Mouse (Mus musculus) thymus, adult 2 months (tissue): ENCODE results near the gene Mrps21. TPM values are rescaled to one million over a fixed set of nuclear protein-coding genes. Genes with fewer than 3 reads are reported as not detected.

Experiments used
- DNase-seq: peaks from one replicate; pipeline ENCODE4 v3.0.0; 2021
- H3K27ac ChIP-seq: fragments of 200-500 bp; 2 replicates; pipeline ENCODE4 v1.5.1; 2012; ENCODE audit warnings: low read length, control low read depth; ENCODE audit not compliant: control insufficient read depth, insufficient read depth
- H3K27me3 ChIP-seq: fragments of 200-500 bp; 2 replicates; pipeline ENCODE4 v1.6.1; 2012; ENCODE audit warnings: mild to moderate bottlenecking, low read length, moderate library complexity, mixed read lengths; ENCODE audit not compliant: control insufficient read depth, insufficient read depth
- H3K36me3 ChIP-seq: fragments of 200-500 bp; 2 replicates; pipeline ENCODE4 v1.6.1; 2012; ENCODE audit warnings: mild to moderate bottlenecking, low read length, moderate library complexity; ENCODE audit not compliant: control insufficient read depth, insufficient read depth
- H3K4me1 ChIP-seq: fragments of 200-500 bp; replicated peaks from 2 replicates; pipeline ENCODE4 v1.6.1; 2012; ENCODE audit warnings: low read length; ENCODE audit not compliant: control insufficient read depth, insufficient read depth
- H3K4me3 ChIP-seq: fragments of 200-500 bp; 2 replicates; pipeline ENCODE4 v1.5.1; 2012; ENCODE audit warnings: mild to moderate bottlenecking, low read length, control low read depth, moderate library complexity; ENCODE audit not compliant: control insufficient read depth, insufficient read depth
- CTCF ChIP-seq: fragments of 200-500 bp; IDR thresholded peaks from 2 replicates; pipeline ENCODE4 v1.5.1; 2012; ENCODE audit warnings: mild to moderate bottlenecking, control low read depth, low read length, moderate library complexity, borderline replicate concordance; ENCODE audit not compliant: control insufficient read depth, poor library complexity, insufficient read depth; ENCODE audit errors: extremely low read depth
- POLR2A ChIP-seq: fragments of 200-500 bp; IDR thresholded peaks from 2 replicates; pipeline ENCODE4 v1.6.1; 2012; ENCODE audit warnings: mild to moderate bottlenecking, low read length, control low read depth, moderate library complexity; ENCODE audit not compliant: control insufficient read depth, poor library complexity, insufficient read depth; ENCODE audit errors: extremely low read depth
- WGBS: fragments of 180-500 bp; shearing (Covaris S2); methylation state at CpG from one replicate; pipeline ENCODE4 v1.1.7; 2018; 5-methylcytosine and 5-hydroxymethylcytosine counted together
- polyA plus RNA-seq: library from polyadenylated mRNA; depleted of rRNA; stranded (reverse); fragments of >200 nt; gene quantifications from 2 replicates; pipeline ENCODE4 v1.2.3, GENCODE M21; 2012

Gene Mrps21
- polyA plus RNA-seq, 1 experiment = 60.5 TPM

DNA sequence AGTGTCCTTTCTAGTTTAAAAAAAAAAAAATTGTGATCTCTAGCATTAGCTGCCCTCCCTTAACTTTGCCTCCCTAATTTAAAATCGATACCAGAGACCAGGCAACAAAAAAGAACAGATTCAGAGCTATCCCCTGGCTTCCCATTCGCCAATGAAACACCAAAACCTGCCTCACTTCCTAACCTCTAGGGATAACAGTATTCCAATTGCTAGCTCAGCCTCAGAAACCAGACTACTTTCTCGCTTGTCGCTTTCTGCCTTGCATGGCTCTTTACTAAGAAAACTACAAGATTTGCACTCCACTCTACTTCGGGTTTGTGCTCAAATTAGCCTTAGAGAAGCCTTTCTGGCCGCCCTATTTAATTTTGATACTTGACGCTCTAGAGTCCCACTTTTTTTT, 15.2 kb downstream of the Mrps21 start:
- 43% methylated on average over 7 of the region's 7 CpGs for WGBS
- peaks cover 15% of the 10 kb centered on the region for H3K36me3 ChIP-seq
- H3K4me3 ChIP-seq = peak overlapping the region; percentile 65
- TF ChIP-seq POLR2A = no peak
- no peak for TF ChIP-seq CTCF
- H3K27me3 ChIP-seq = no peaks in the 10 kb centered on the region
- H3K27ac ChIP-seq = no peak overlapping the region
- DNase-seq = no peak
- no peaks in the 10 kb centered on the region for H3K4me1 ChIP-seq

DNA sequence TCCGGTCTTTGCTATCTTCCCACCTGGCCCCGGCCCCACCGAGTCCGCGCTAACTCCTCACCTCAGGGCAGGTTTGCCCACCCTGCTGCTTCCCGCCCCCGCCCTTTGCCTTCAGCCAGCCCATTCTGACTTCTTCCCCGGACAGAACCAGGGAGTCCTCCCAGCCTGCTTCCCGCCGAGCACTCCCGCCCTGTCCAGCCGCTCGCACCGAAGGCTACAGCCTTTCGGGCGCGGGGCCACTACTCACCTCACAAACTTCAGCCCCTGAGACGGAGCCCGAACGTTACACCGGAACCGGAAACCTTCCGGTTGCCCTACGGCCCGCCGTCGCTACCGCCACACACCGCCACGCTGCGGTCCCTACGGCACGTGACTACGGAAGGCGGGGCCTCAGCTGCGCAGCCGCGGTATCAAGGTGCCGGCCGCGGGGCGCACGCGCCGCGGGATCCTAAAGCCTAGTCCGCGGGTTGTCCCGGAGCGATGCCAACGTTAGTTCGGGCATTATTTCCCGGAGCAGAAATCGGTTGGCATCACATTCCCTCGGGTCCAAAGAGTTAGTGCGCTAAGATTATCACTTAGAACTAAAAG, 15.7 kb downstream of the Mrps21 start, which contains the start of gene Prpf3:
Gene Prpf3, minus strand, starts transcription at position 384 of the 588 bp plus-strand sequence.
- H3K36me3 ChIP-seq = peaks cover 20% of the 10 kb centered on the region
- TF ChIP-seq POLR2A (peak; percentile 91), CTCF (peak; percentile 56; the same call in 1 of the 2 replicates)
- H3K4me1 ChIP-seq = no peaks in the 10 kb centered on the region
- peak; percentile 97 for DNase-seq
- H3K27ac ChIP-seq = peak within 1 kb of the TSS; percentile 4; the same call in 1 of the 2 replicates
- no peaks in the 10 kb centered on the region for H3K27me3 ChIP-seq
- WGBS = under 1% methylated on average over 56 of the region's 56 CpGs
- H3K4me3 ChIP-seq = peak within 1 kb of the TSS; percentile 65

DNA sequence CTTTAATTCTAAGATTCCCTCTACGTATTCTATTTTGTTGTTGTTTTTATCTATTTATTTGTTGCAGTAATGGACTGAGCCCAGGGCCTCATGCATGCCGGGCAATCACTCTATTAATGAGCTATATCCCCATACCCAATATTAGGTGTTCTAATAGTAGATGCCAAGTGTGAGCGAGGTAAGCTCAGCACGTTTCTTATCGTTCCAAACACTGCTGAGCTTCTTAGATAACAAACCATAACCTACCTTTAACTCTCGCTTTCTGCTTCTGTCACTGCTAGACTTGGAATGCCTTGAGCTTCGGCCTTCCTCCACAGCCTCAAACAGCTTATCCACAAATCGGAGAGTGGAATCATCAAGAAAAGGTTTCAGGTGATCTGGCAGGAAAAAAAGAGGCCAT, 20.0 kb downstream of the Mrps21 start:
- Histone ChIP-seq H3K4me3 (no peak overlapping the region), H3K4me1 (no peaks in the 10 kb centered on the region), H3K27me3 (no peaks in the 10 kb centered on the region), H3K36me3 (peaks cover 63% of the 10 kb centered on the region), H3K27ac (no peak overlapping the region)
- no peak for DNase-seq
- 98% methylated on average over 8 of the region's 8 CpGs for WGBS
- no peak for TF ChIP-seq POLR2A
- TF ChIP-seq CTCF = no peak

DNA sequence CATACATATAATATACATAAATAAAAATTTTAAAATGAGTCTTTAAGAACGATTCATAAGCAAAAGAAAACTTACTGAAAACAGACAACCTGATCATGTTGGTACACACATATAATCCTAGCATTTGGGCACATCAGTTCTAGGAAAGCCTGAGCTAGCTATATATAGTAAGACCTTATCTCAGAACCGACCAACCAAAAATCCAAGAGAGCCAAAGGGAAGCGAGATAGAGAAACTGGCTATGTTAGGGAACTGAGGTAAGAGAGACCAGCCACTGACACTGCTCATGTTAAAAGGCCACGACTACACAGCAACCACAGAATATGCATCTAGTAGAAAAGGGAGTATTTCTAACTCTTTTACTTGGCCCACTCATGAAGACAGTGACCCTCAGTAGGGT, 20.7 kb downstream of the Mrps21 start:
- H3K4me1 ChIP-seq = no peaks in the 10 kb centered on the region

DNA sequence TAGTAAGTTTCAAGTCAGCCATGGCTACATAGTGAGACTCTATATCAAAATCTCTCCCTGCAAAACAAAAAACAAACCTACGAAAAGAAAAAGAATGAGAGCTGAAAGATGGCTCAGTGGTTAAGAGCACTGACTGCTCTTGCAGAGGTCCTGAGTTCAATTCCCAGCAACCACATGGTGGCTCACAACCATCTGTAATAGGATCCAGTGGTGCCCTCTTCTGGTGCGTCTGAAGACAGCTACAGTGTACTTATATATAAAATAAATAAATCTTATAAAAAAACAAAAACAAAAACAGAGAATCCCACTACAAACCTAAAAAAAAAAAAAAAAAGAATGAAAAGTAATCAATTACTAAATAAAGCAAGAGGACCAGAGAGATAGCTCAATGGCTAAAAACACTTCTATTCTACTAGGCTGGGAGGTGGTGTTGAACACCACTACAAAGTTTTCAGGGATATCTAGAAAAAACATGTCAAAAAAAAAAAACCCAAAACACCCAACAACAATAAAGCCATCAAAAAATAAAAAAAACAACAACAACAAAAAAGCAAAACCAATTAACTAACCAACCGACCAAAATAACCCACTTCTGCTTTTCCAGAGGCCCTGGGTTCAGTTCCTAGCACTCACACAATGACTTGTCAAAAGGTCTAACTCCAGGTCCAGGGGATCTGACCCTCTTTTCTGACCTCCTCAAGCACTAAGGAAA, 28.7 kb downstream of the Mrps21 start:
- Histone ChIP-seq H3K4me3 (no peak overlapping the region), H3K27me3 (no peaks in the 10 kb centered on the region), H3K36me3 (peaks cover 86% of the 10 kb centered on the region), H3K27ac (no peak overlapping the region), H3K4me1 (no peaks in the 10 kb centered on the region)
- DNase-seq = peak; percentile 23
- 87% methylated on average over 3 of the region's 3 CpGs for WGBS
- TF ChIP-seq CTCF (no peak), POLR2A (no peak)

More for the DNA sequence above, 20.7 kb downstream of the Mrps21 start:
- no peak overlapping the region for H3K27ac ChIP-seq
- TF ChIP-seq POLR2A (no peak), CTCF (no peak)
- DNase-seq = no peak
- 91% methylated on average over 4 of the region's 4 CpGs for WGBS
- H3K36me3 ChIP-seq = peaks cover 70% of the 10 kb centered on the region
- H3K4me3 ChIP-seq = no peak overlapping the region
- no peaks in the 10 kb centered on the region for H3K27me3 ChIP-seq

DNA sequence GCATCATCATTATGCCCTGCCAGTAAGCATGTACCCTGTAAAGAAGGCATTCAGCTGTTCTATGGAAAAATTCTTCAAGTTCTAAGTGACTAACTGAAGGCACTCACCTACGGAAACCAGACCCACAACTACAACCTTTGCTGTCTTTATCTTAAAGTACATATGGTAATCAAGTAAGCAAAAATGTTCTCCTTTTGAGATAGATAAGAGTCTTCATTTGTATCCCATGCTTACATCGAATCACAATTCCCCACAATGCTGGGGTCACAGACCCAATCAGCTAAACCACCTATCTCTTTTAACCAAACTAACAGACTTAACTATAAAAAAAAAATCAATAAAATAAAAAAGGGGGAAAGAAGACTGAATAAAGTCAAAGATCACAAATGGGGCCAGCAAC, 32.1 kb downstream of the Mrps21 start:
- TF ChIP-seq POLR2A = no peak
- TF ChIP-seq CTCF = no peak
- Histone ChIP-seq H3K36me3 (peaks cover 73% of the 10 kb centered on the region), H3K27ac (no peak overlapping the region), H3K27me3 (no peaks in the 10 kb centered on the region), H3K4me3 (no peak overlapping the region), H3K4me1 (no peaks in the 10 kb centered on the region)
- 98% methylated on average over 2 of the region's 2 CpGs for WGBS
- no peak for DNase-seq

DNA sequence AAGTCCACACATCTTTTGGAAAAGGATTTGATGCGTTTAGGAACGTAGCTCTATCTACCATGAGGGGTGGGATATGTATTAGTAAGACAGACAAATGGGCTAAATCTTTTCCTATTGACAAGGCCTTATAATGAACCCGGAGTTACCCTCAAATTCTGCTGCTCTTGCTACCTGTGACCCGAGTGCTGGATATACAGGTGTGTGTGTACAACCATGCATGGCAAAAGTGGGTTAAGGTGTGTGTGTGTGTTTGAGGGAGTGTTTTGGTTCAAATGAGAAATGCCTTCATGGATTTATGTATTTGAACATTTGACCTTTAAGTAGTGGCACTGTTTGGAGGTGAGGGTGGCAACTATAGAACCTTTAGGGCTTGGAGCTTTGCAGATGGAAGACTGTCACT, 42.3 kb downstream of the Mrps21 start:
- TF ChIP-seq CTCF = no peak
- no peak for TF ChIP-seq POLR2A
- H3K27ac ChIP-seq = no peak overlapping the region
- H3K27me3 ChIP-seq = no peaks in the 10 kb centered on the region
- 98% methylated on average over 4 of the region's 4 CpGs for WGBS
- H3K4me3 ChIP-seq = no peak overlapping the region
- no peaks in the 10 kb centered on the region for H3K4me1 ChIP-seq
- H3K36me3 ChIP-seq = peaks cover 57% of the 10 kb centered on the region
- no peak for DNase-seq
